Mouse (Mus musculus) heart, embryonic 15.5 days (tissue): Measurements from ENCODE around the gene Smad5. TPM values are rescaled to one million over a fixed set of nuclear protein-coding genes. Genes with fewer than 3 reads are reported as not detected.
A peak's percentile ranks its signal among the peaks of the same experiment; 100 is the strongest.

Experiments used
- ATAC-seq: fragments of 200-750 bp; cut with Nextera tagmentation; replicated peaks from 2 replicates; pipeline ENCODE4 v1.8.0; 2017; ENCODE audit warnings: low read depth, moderate TSS enrichment; ENCODE audit not compliant: insufficient number of reproducible peaks, insufficient read depth, low FRiP score
- H3K27ac ChIP-seq: fragments of 300-500 bp; sonication (generic); 2 replicates; pipeline ENCODE4 v1.5.1; 2015; ENCODE audit warnings: mild to moderate bottlenecking, inconsistent platforms
- H3K27me3 ChIP-seq: fragments of 300-500 bp; sonication (generic); 2 replicates; pipeline ENCODE4 v1.6.1; 2015; ENCODE audit warnings: inconsistent platforms
- H3K36me3 ChIP-seq: fragments of 300-500 bp; sonication (generic); 2 replicates; pipeline ENCODE4 v1.6.1; 2015; ENCODE audit warnings: mild to moderate bottlenecking, inconsistent platforms
- H3K4me1 ChIP-seq: fragments of 300-500 bp; sonication (generic); replicated peaks from 2 replicates; pipeline ENCODE4 v1.6.1; 2015; ENCODE audit warnings: inconsistent platforms
- H3K4me2 ChIP-seq: fragments of 300-500 bp; sonication (generic); 2 replicates; pipeline ENCODE4 v1.6.1; 2015; ENCODE audit warnings: inconsistent platforms, mild to moderate bottlenecking, moderate library complexity
- H3K4me3 ChIP-seq: fragments of 300-500 bp; sonication (generic); 2 replicates; pipeline ENCODE4 v1.5.1; 2015; ENCODE audit warnings: mild to moderate bottlenecking, inconsistent platforms
- H3K9ac ChIP-seq: fragments of 300-500 bp; sonication (generic); 2 replicates; pipeline ENCODE4 v1.6.1; 2015; ENCODE audit warnings: mild to moderate bottlenecking, inconsistent platforms
- H3K9me3 ChIP-seq: fragments of 300-500 bp; sonication (generic); replicated peaks from 2 replicates; pipeline ENCODE4 v1.6.1; 2016; ENCODE audit warnings: inconsistent platforms
- WGBS: fragments of 180-500 bp; shearing (Covaris S2); methylation state at CpG from one replicate; pipeline ENCODE4 v1.1.7; 2015; ENCODE audit warnings: mixed read lengths; 5-methylcytosine and 5-hydroxymethylcytosine counted together
- polyA plus RNA-seq: library from polyadenylated mRNA; unstranded; fragments of >200 nt; fragmentation: Nextera tagmentation; extraction: Ambion mirVana; gene quantifications from 2 replicates; pipeline ENCODE4 v1.2.1, GENCODE M21; 2015

The Smad5 gene
- polyA plus RNA-seq, 1 experiment from 2014 or later = 14.7 TPM

- H3K9ac ChIP-seq = peak overlapping the region; percentile 99
- peak overlapping the region; percentile 88 for H3K4me3 ChIP-seq
- peak overlapping the region; percentile 64 for H3K4me2 ChIP-seq
- peaks cover 49% of the 10 kb centered on the region for H3K4me1 ChIP-seq
- peak overlapping the region; percentile 100 for H3K27ac ChIP-seq
- peaks cover 9% of the 10 kb centered on the region for H3K36me3 ChIP-seq
- no peaks in the 10 kb centered on the region for H3K27me3 ChIP-seq
- peak; percentile 73 for ATAC-seq
- WGBS = under 1% methylated on average over 64 of the region's 80 CpGs
- no peaks in the 10 kb centered on the region for H3K9me3 ChIP-seq
Measured at GRCm38 (mm10) chr13:56703222-56703870, 536 bp downstream of the Smad5 start.

GRCm38 (mm10) chr13:56703871-56704321 is 1.1 kb downstream of the Smad5 start:
- no peak for ATAC-seq
- 1% methylated on average over 11 of the region's 11 CpGs for WGBS
- Histone ChIP-seq H3K4me2 (peak overlapping the region; percentile 64), H3K4me1 (peaks cover 47% of the 10 kb centered on the region), H3K4me3 (peak overlapping the region; percentile 88), H3K36me3 (peaks cover 9% of the 10 kb centered on the region), H3K27me3 (no peaks in the 10 kb centered on the region), H3K9ac (peak overlapping the region; percentile 99), H3K27ac (peak overlapping the region; percentile 100), H3K9me3 (no peaks in the 10 kb centered on the region)

GRCm38 (mm10) chr13:56704596-56704995 is 1.8 kb downstream of the Smad5 start:
- Histone ChIP-seq H3K36me3 (peaks cover 9% of the 10 kb centered on the region), H3K27me3 (no peaks in the 10 kb centered on the region), H3K4me3 (peak overlapping the region; percentile 88), H3K4me1 (peaks cover 52% of the 10 kb centered on the region), H3K9ac (no peak overlapping the region), H3K9me3 (no peaks in the 10 kb centered on the region), H3K27ac (no peak overlapping the region; the same call in 1 of the 2 replicates), H3K4me2 (peak overlapping the region; percentile 64)
- ATAC-seq = no peak
- 47% methylated on average over 2 of the region's 2 CpGs for WGBS

GRCm38 (mm10) chr13:56707111-56707510 is 4.3 kb downstream of the Smad5 start:
- H3K36me3 ChIP-seq = peaks cover 9% of the 10 kb centered on the region
- ATAC-seq = no peak
- H3K4me2 ChIP-seq = no peak overlapping the region
- peaks cover 58% of the 10 kb centered on the region for H3K4me1 ChIP-seq
- 76% methylated on average over 4 of the region's 4 CpGs for WGBS
- no peak overlapping the region for H3K9ac ChIP-seq
- no peak overlapping the region for H3K4me3 ChIP-seq
- H3K9me3 ChIP-seq = no peaks in the 10 kb centered on the region
- no peak overlapping the region for H3K27ac ChIP-seq
- H3K27me3 ChIP-seq = no peaks in the 10 kb centered on the region

GRCm38 (mm10) chr13:56707606-56708005 is 4.8 kb downstream of the Smad5 start:
- ATAC-seq = no peak
- Histone ChIP-seq H3K9ac (no peak overlapping the region; the same call in 1 of the 2 replicates), H3K36me3 (peaks cover 9% of the 10 kb centered on the region), H3K27me3 (no peaks in the 10 kb centered on the region), H3K27ac (no peak overlapping the region), H3K4me1 (peaks cover 55% of the 10 kb centered on the region), H3K9me3 (no peaks in the 10 kb centered on the region), H3K4me3 (no peak overlapping the region), H3K4me2 (no peak overlapping the region)
- 46% methylated on average over 4 of the region's 4 CpGs for WGBS

- H3K4me1 ChIP-seq = peaks cover 39% of the 10 kb centered on the region
- H3K9me3 ChIP-seq = no peaks in the 10 kb centered on the region
- H3K9ac ChIP-seq = no peak overlapping the region
- peaks cover 9% of the 10 kb centered on the region for H3K36me3 ChIP-seq
- no peak overlapping the region for H3K27ac ChIP-seq
- 42% methylated on average over 2 of the region's 2 CpGs for WGBS
- no peak overlapping the region for H3K4me3 ChIP-seq
- no peaks in the 10 kb centered on the region for H3K27me3 ChIP-seq
- no peak overlapping the region for H3K4me2 ChIP-seq
- no peak for ATAC-seq
Measured at GRCm38 (mm10) chr13:56710620-56711019, 7.8 kb downstream of the Smad5 start.

GRCm38 (mm10) chr13:56712221-56712620 is 9.4 kb downstream of the Smad5 start:
- 94% methylated on average over 2 of the region's 2 CpGs for WGBS
- ATAC-seq = no peak
- H3K4me3 ChIP-seq = no peak overlapping the region

GRCm38 (mm10) chr13:56726551-56726950 is 23.7 kb downstream of the Smad5 start:
- H3K4me1 ChIP-seq = peaks cover under 1% of the 10 kb centered on the region
- no peaks in the 10 kb centered on the region for H3K9me3 ChIP-seq
- H3K36me3 ChIP-seq = peaks cover 61% of the 10 kb centered on the region
- H3K27ac ChIP-seq = no peak overlapping the region
- ATAC-seq = no peak
- H3K4me2 ChIP-seq = no peak overlapping the region
- no peaks in the 10 kb centered on the region for H3K27me3 ChIP-seq
- H3K4me3 ChIP-seq = no peak overlapping the region
- no peak overlapping the region for H3K9ac ChIP-seq
- 87% methylated on average over 4 of the region's 4 CpGs for WGBS

More at GRCm38 (mm10) chr13:56712221-56712620, 9.4 kb downstream of the Smad5 start:
- no peak overlapping the region for H3K27ac ChIP-seq
- H3K9me3 ChIP-seq = no peaks in the 10 kb centered on the region
- no peaks in the 10 kb centered on the region for H3K36me3 ChIP-seq
- H3K4me1 ChIP-seq = peaks cover 26% of the 10 kb centered on the region
- H3K27me3 ChIP-seq = no peaks in the 10 kb centered on the region
- H3K9ac ChIP-seq = no peak overlapping the region
- no peak overlapping the region for H3K4me2 ChIP-seq

- Histone ChIP-seq H3K27ac (no peak overlapping the region), H3K4me3 (no peak overlapping the region), H3K27me3 (no peaks in the 10 kb centered on the region), H3K4me1 (peaks cover 8% of the 10 kb centered on the region), H3K36me3 (peaks cover 70% of the 10 kb centered on the region), H3K9ac (no peak overlapping the region), H3K9me3 (no peaks in the 10 kb centered on the region), H3K4me2 (no peak overlapping the region)
- ATAC-seq = no peak
- WGBS = 91% methylated on average over 7 of the region's 7 CpGs
Measured at GRCm38 (mm10) chr13:56729046-56729445, 26.2 kb downstream of the Smad5 start.

GRCm38 (mm10) chr13:56734617-56735016 is 31.8 kb downstream of the Smad5 start:
- Histone ChIP-seq H3K27me3 (no peaks in the 10 kb centered on the region), H3K4me2 (no peak overlapping the region), H3K27ac (no peak overlapping the region), H3K9me3 (no peaks in the 10 kb centered on the region), H3K4me1 (peaks cover 11% of the 10 kb centered on the region), H3K36me3 (peaks cover 68% of the 10 kb centered on the region), H3K9ac (no peak overlapping the region), H3K4me3 (no peak overlapping the region)
- 66% methylated on average over 4 of the region's 4 CpGs for WGBS
- no peak for ATAC-seq

- Histone ChIP-seq H3K9ac (no peak overlapping the region), H3K4me1 (peaks cover 11% of the 10 kb centered on the region), H3K27me3 (no peaks in the 10 kb centered on the region), H3K36me3 (peaks cover 66% of the 10 kb centered on the region), H3K9me3 (no peaks in the 10 kb centered on the region), H3K4me3 (no peak overlapping the region), H3K4me2 (no peak overlapping the region), H3K27ac (no peak overlapping the region)
- 36% methylated on average over 6 of the region's 6 CpGs for WGBS
- ATAC-seq = no peak
Measured at GRCm38 (mm10) chr13:56735212-56735875, 32.5 kb downstream of the Smad5 start.
